Mouse (Mus musculus): ENCODE data around the gene Klf2. TPM values are rescaled to one million over a fixed set of nuclear protein-coding genes. Genes with fewer than 3 reads are reported as not detected.

Gene Klf2
- total and polyA plus RNA-seq, 3 experiments = 0.12 to 1.4 TPM; not detected in 1

DNA sequence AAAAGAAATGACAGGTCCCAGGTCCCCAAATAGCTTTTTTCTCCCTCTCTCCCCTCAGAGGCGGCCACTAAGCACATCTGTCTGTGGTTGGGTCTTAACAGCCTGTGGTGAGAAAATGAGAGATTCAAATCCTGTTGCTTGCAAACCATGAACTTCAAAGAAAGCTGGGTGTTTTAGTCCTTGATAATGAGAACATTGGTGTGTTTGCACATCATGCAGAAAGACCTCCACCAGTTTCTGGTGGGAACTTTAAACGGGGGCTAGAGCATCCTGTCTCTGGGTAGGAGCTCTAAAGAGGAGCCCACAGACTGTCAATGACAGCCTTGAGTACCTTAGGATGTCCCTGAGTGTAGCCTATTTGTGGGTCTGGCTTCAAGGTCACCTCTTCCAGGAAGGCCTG lies 27.7 kb upstream of the Klf2 start:
- TF ChIP-seq MAZ (IDR thresholded peaks at IDR 0.05; ENCODE audit: low read depth, low read length) (no peak), E2F4 (IDR thresholded peaks at IDR 0.05; ENCODE audit: insufficient replicate concordance, low read depth, low read length) (no peak), GABPA (IDR thresholded peaks at IDR 0.05; ENCODE audit: insufficient replicate concordance, low read depth, low read length) (no peak), ZNF384 (IDR thresholded peaks at IDR 0.05; ENCODE audit: low read depth, low read length) (no peak), MEF2A (IDR thresholded peaks at IDR 0.05; ENCODE audit: borderline replicate concordance, low read depth, low read length) (no peak), RCOR1 (conservative IDR thresholded peaks at IDR 0.05; ENCODE audit: low read depth, low read length) (no peak), MXI1 (IDR thresholded peaks at IDR 0.05; ENCODE audit: low read depth, low read length) (no peak)
- H3K4me2 ChIP-seq (ENCODE audit: insufficient read depth, low read depth, poor library complexity, severe bottlenecking) = no peak overlapping the region
- H3K27me3 ChIP-seq (replicated peaks) = no peaks in the 10 kb centered on the region
- in situ Hi-C loops (cut with MboI; ENCODE audit: low pct_ligation_motif_present, low pct_unique_long_range_greater_than_20kb, low sequenced_read_pairs) (no loop called here), dilution Hi-C loops (cut with MboI; ENCODE audit: extremely low pct_ligation_motif_present, extremely low pct_unique_long_range_greater_than_20kb, low sequenced_read_pairs) (no loop called here)
- H3K79me2 ChIP-seq (replicated peaks; ENCODE audit: control insufficient read depth, extremely low read depth, insufficient read depth, poor library complexity, severe bottlenecking) = no peaks in the 10 kb centered on the region
- H3K4me3 ChIP-seq (replicated peaks in 1 of 3; ENCODE audit: low read depth in 2 of 3, low read length in 2 of 3, poor library complexity in 1 of 3) = no peak overlapping the region
- peaks cover 4% of the 10 kb centered on the region for H3K9me3 ChIP-seq (replicated peaks; ENCODE audit: low read length)
- H3K27ac ChIP-seq (ENCODE audit: insufficient read depth, low read depth) = no peak overlapping the region
- no peak for DNase-seq (ENCODE audit: extremely low read depth)
- H3K36me3 ChIP-seq (replicated peaks in 1 of 2; ENCODE audit: control insufficient read depth in 1 of 2, insufficient read depth in 1 of 2, low read length in 1 of 2) = no peaks in the 10 kb centered on the region
- no peak overlapping the region for H3K9ac ChIP-seq (ENCODE audit: insufficient read depth, low read depth)
- peaks cover 2 to 49% of the 10 kb centered on the region in 2 experiments; a peak in 3 of 4 replicates for H3K4me1 ChIP-seq (ENCODE audit: control insufficient read depth in 1 of 2, insufficient read depth in 2 of 2)

DNA sequence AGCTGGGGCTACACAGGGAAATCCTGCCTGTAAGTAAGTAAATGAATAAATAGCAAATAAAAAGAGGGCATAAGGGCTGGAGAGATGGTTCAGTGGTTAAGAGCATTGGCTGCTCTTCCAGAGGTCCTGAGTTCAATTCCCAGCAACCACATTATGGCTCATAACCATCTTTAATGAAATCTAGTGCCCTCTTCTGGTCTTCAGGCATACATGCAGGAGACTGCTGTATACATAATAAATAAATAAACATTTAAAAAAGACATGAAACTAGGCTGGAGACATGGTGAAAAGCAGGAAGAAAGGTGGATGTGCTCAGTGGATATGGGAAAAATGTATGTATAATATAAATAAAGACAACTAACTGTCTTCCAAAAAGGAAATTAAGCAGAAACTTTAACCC lies 25.5 kb upstream of the Klf2 start:
- no peak for DNase-seq (ENCODE audit: extremely low read depth)
- H3K4me2 ChIP-seq (ENCODE audit: insufficient read depth, low read depth, poor library complexity, severe bottlenecking) = no peak overlapping the region
- no peak overlapping the region for H3K4me3 ChIP-seq (replicated peaks in 1 of 3; ENCODE audit: low read depth in 2 of 3, low read length in 2 of 3, poor library complexity in 1 of 3)
- H3K27me3 ChIP-seq (replicated peaks) = no peaks in the 10 kb centered on the region
- H3K36me3 ChIP-seq (replicated peaks in 1 of 2; ENCODE audit: control insufficient read depth in 1 of 2, insufficient read depth in 1 of 2, low read length in 1 of 2) = no peaks in the 10 kb centered on the region
- H3K9me3 ChIP-seq (replicated peaks; ENCODE audit: low read length) = peaks cover 4% of the 10 kb centered on the region
- in situ Hi-C loops (cut with MboI; ENCODE audit: low pct_ligation_motif_present, low pct_unique_long_range_greater_than_20kb, low sequenced_read_pairs) (no loop called here), dilution Hi-C loops (cut with MboI; ENCODE audit: extremely low pct_ligation_motif_present, extremely low pct_unique_long_range_greater_than_20kb, low sequenced_read_pairs) (no loop called here)
- H3K27ac ChIP-seq (ENCODE audit: insufficient read depth, low read depth) = no peak overlapping the region
- no peak overlapping the region for H3K9ac ChIP-seq (ENCODE audit: insufficient read depth, low read depth)
- TF ChIP-seq KAT2A (IDR thresholded peaks at IDR 0.05; ENCODE audit: insufficient replicate concordance, low read length) (no peak), CTCF (conservative IDR thresholded peaks at IDR 0.05 in 1 of 2, IDR thresholded peaks at IDR 0.05 in 1 of 2; ENCODE audit: low read depth in 2 of 2, low read length in 2 of 2) (0 out of 4 replicates have a peak, but pooled peaks of 1 of the 2 experiments have one; percentile 4)
- no peaks in the 10 kb centered on the region for H3K79me2 ChIP-seq (replicated peaks; ENCODE audit: control insufficient read depth, extremely low read depth, insufficient read depth, poor library complexity, severe bottlenecking)
- H3K4me1 ChIP-seq (ENCODE audit: control insufficient read depth in 1 of 2, insufficient read depth in 2 of 2) = peaks cover 2 to 35% of the 10 kb centered on the region in 2 experiments; a peak in 3 of 4 replicates

GRCm38 (mm10) chr8:72295125-72295524 lies 23.7 kb upstream of the Klf2 start:
- dilution Hi-C loops (cut with MboI; ENCODE audit: extremely low pct_ligation_motif_present, extremely low pct_unique_long_range_greater_than_20kb, low sequenced_read_pairs) (no loop called here), in situ Hi-C loops (cut with MboI; ENCODE audit: low pct_ligation_motif_present, low pct_unique_long_range_greater_than_20kb, low sequenced_read_pairs) (no loop called here)
- Histone ChIP-seq H3K9ac (ENCODE audit: insufficient read depth, low read depth) (no peak overlapping the region), H3K4me2 (ENCODE audit: insufficient read depth, low read depth, poor library complexity, severe bottlenecking) (no peak overlapping the region), H3K27ac (ENCODE audit: insufficient read depth, low read depth) (no peak overlapping the region), H3K9me3 (replicated peaks; ENCODE audit: low read length) (no peaks in the 10 kb centered on the region), H3K27me3 (replicated peaks) (no peaks in the 10 kb centered on the region), H3K4me3 (replicated peaks in 1 of 3; ENCODE audit: low read depth in 2 of 3, low read length in 2 of 3, poor library complexity in 1 of 3) (no peak overlapping the region), H3K4me1 (ENCODE audit: control insufficient read depth in 1 of 2, insufficient read depth in 2 of 2) (peaks cover 2 to 30% of the 10 kb centered on the region in 2 experiments; a peak in 3 of 4 replicates), H3K36me3 (replicated peaks in 1 of 2; ENCODE audit: control insufficient read depth in 1 of 2, insufficient read depth in 1 of 2, low read length in 1 of 2) (no peaks in the 10 kb centered on the region), H3K79me2 (replicated peaks; ENCODE audit: control insufficient read depth, extremely low read depth, insufficient read depth, poor library complexity, severe bottlenecking) (no peaks in the 10 kb centered on the region)
- no peak for DNase-seq (ENCODE audit: extremely low read depth)
- TF ChIP-seq JUN (IDR thresholded peaks at IDR 0.05; ENCODE audit: insufficient read depth, low read depth, low read length) (no peak), CHD2 (IDR thresholded peaks at IDR 0.05; ENCODE audit: low read length) (no peak), ZNF384 (IDR thresholded peaks at IDR 0.05; ENCODE audit: low read depth, low read length) (no peak), MAFK (IDR thresholded peaks at IDR 0.05; ENCODE audit: insufficient replicate concordance, low read length) (no peak), NRF1 (IDR thresholded peaks at IDR 0.05; ENCODE audit: low read depth, low read length) (no peak), TCF12 (IDR thresholded peaks at IDR 0.05; ENCODE audit: low read depth, low read length) (no peak), SMC3 (IDR thresholded peaks at IDR 0.05; ENCODE audit: low read depth, low read length) (no peak), ETS1 (conservative IDR thresholded peaks at IDR 0.05; ENCODE audit: low read depth, low read length) (no peak), IRF4 (IDR thresholded peaks at IDR 0.05; ENCODE audit: low read depth, low read length) (no peak)

All from CH12.LX (cell line).